Mouse (Mus musculus) telencephalon, adult 2 months (tissue): ENCODE data around the gene Mdm2.
"Not testable (repeated sequence)": the region's sequence is repeated elsewhere in the genome, so short reads cannot be mapped to it uniquely, and the experiment has no call there.

ENCODE experiments used
- DNase-seq: peaks from one replicate; pipeline ENCODE4 v3.0.0-alpha.2; 2011; ENCODE audit warnings: low read depth, low spot score

Gene Mdm2

GRCm38 (mm10) chr10:117713466-117713865, 2.9 kb upstream of the Mdm2 start:
- no peak for DNase-seq

- DNase-seq = no peak
These were observed 2.3 kb upstream of the Mdm2 start for GRCm38 (mm10) chr10:117712871-117713270.

GRCm38 (mm10) chr10:117712191-117712754, 1.7 kb upstream of the Mdm2 start:
- DNase-seq = no peak

GRCm38 (mm10) chr10:117711408-117711807, 850 bp upstream of the Mdm2 start:
- DNase-seq = no peak

GRCm38 (mm10) chr10:117709930-117710603, 491 bp downstream of the Mdm2 start:
- DNase-seq = no peak

GRCm38 (mm10) chr10:117709326-117709830, 1.2 kb downstream of the Mdm2 start:
- DNase-seq = no peak

GRCm38 (mm10) chr10:117708856-117709255, 1.7 kb downstream of the Mdm2 start:
- DNase-seq = no peak

- DNase-seq = no peak
These were observed 2.2 kb downstream of the Mdm2 start for GRCm38 (mm10) chr10:117708376-117708775.

GRCm38 (mm10) chr10:117707114-117707838, 3.3 kb downstream of the Mdm2 start:
- DNase-seq = no peak

- no peak for DNase-seq
These were observed 4.1 kb downstream of the Mdm2 start for GRCm38 (mm10) chr10:117706440-117706839.

GRCm38 (mm10) chr10:117705806-117706205, 4.8 kb downstream of the Mdm2 start:
- DNase-seq = no peak

- DNase-seq = no peak
These were observed 5.6 kb downstream of the Mdm2 start for GRCm38 (mm10) chr10:117704964-117705335.

GRCm38 (mm10) chr10:117704314-117704963, 6.1 kb downstream of the Mdm2 start:
- DNase-seq = not testable (repeated sequence)

- DNase-seq = no peak
These were observed 7.1 kb downstream of the Mdm2 start for GRCm38 (mm10) chr10:117703506-117703905.

GRCm38 (mm10) chr10:117702024-117702833, 8.3 kb downstream of the Mdm2 start:
- no peak for DNase-seq

GRCm38 (mm10) chr10:117701034-117701829, 9.3 kb downstream of the Mdm2 start:
- no peak for DNase-seq

- no peak for DNase-seq
These were observed 10.1 kb downstream of the Mdm2 start for GRCm38 (mm10) chr10:117700450-117700849.

- DNase-seq = no peak
These were observed 10.6 kb downstream of the Mdm2 start for GRCm38 (mm10) chr10:117699914-117700313.

- DNase-seq = no peak
These were observed 12.0 kb downstream of the Mdm2 start for GRCm38 (mm10) chr10:117698313-117699138.
